Mouse (Mus musculus) midbrain, embryonic 16.5 days (tissue): ENCODE measurements around the gene Emg1. TPM values are rescaled to one million over a fixed set of nuclear protein-coding genes. Genes with fewer than 3 reads are reported as not detected.

ENCODE experiments used
- ATAC-seq: fragments of 200-750 bp; cut with Nextera tagmentation; 2 replicates; pipeline ENCODE4 v1.8.0; 2017; ENCODE audit warnings: moderate TSS enrichment
- H3K27ac ChIP-seq: fragments of 300-500 bp; sonication (generic); 2 replicates; pipeline ENCODE4 v1.5.1; 2014; ENCODE audit warnings: mild to moderate bottlenecking, low read length, mixed read lengths
- H3K27me3 ChIP-seq: fragments of 300-500 bp; sonication (generic); 2 replicates; pipeline ENCODE4 v1.6.1; 2014; ENCODE audit warnings: low read depth, low read length, mixed read lengths; ENCODE audit not compliant: control insufficient read depth, insufficient read depth
- H3K36me3 ChIP-seq: fragments of 300-500 bp; sonication (generic); 2 replicates; pipeline ENCODE4 v1.6.1; 2014; ENCODE audit warnings: mild to moderate bottlenecking, low read length, moderate library complexity, mixed read lengths; ENCODE audit not compliant: control insufficient read depth, insufficient read depth
- H3K4me1 ChIP-seq: fragments of 300-500 bp; sonication (generic); 2 replicates; pipeline ENCODE4 v1.6.1; 2014; ENCODE audit warnings: mild to moderate bottlenecking, low read length, mixed read lengths; ENCODE audit not compliant: control insufficient read depth, insufficient read depth
- H3K4me2 ChIP-seq: fragments of 300-500 bp; sonication (generic); 2 replicates; pipeline ENCODE4 v1.6.1; 2014; ENCODE audit warnings: mild to moderate bottlenecking, low read length, mixed read lengths
- H3K4me3 ChIP-seq: fragments of 300-500 bp; sonication (generic); 2 replicates; pipeline ENCODE4 v1.5.1; 2014; ENCODE audit warnings: low read depth, mild to moderate bottlenecking, low read length, moderate library complexity, mixed read lengths
- H3K9ac ChIP-seq: fragments of 300-500 bp; sonication (generic); 2 replicates; pipeline ENCODE4 v1.6.1; 2014; ENCODE audit warnings: low read depth, low read length, mixed read lengths
- H3K9me3 ChIP-seq: fragments of 300-500 bp; sonication (generic); replicated peaks from 2 replicates; pipeline ENCODE4 v1.6.1; 2014; ENCODE audit warnings: mild to moderate bottlenecking, low read length, mixed read lengths; ENCODE audit not compliant: control insufficient read depth, poor library complexity, severe bottlenecking
- WGBS: fragments of 180-500 bp; shearing (Covaris S2); extraction: QIAGEN DNeasy Blood & Tissue Kit; methylation state at CpG from one replicate; pipeline ENCODE4 v1.1.7; 2014; 5-methylcytosine and 5-hydroxymethylcytosine counted together
- polyA plus RNA-seq: library from polyadenylated mRNA; unstranded; fragments of >200 nt; fragmentation: Nextera tagmentation; extraction: Ambion mirVana; gene quantifications from 2 replicates; pipeline ENCODE4 v1.2.1, GENCODE M21; 2015

Emg1 gene
- polyA plus RNA-seq, 1 experiment from 2014 or later = 95.3 TPM

- no peaks in the 10 kb centered on the region for H3K36me3 ChIP-seq
- no peak for ATAC-seq
- H3K27me3 ChIP-seq = no peaks in the 10 kb centered on the region
- H3K4me2 ChIP-seq = peak overlapping the region; percentile 84
- 88% methylated on average over 7 of the region's 7 CpGs for WGBS
- no peak overlapping the region for H3K4me3 ChIP-seq
- H3K27ac ChIP-seq = no peak overlapping the region
- no peaks in the 10 kb centered on the region for H3K9me3 ChIP-seq
- H3K9ac ChIP-seq = no peak overlapping the region
- H3K4me1 ChIP-seq = peaks cover 10% of the 10 kb centered on the region
These were observed 47.7 kb downstream of the Emg1 start for GRCm38 (mm10) chr6:124664256-124664655.

DNA sequence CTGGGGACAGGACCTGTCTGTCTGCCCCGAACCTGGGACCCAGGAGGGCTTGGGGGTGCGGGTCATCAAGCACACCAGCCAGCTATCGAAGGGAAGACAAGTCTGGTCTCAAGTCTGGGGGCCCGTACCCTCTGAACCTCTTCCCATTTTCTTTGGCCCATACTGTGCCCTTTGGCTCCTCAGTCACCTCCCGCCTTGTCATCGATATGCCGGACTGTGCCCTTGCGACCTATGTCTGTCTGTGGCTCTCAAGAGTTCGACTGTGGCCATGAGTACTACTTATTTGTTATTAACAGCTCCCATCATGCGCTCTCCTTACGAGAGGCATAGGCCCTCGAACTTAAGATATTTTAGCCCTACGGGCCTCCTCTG, 48.6 kb downstream of the Emg1 start:
- Histone ChIP-seq H3K4me1 (peaks cover 10% of the 10 kb centered on the region), H3K27ac (peak overlapping the region; percentile 80), H3K27me3 (no peaks in the 10 kb centered on the region), H3K9ac (peak overlapping the region; percentile 77), H3K36me3 (no peaks in the 10 kb centered on the region), H3K4me2 (peak overlapping the region; percentile 84), H3K4me3 (peak overlapping the region; percentile 72), H3K9me3 (no peaks in the 10 kb centered on the region)
- ATAC-seq = no peak
- 19% methylated on average over 13 of the region's 13 CpGs for WGBS

DNA sequence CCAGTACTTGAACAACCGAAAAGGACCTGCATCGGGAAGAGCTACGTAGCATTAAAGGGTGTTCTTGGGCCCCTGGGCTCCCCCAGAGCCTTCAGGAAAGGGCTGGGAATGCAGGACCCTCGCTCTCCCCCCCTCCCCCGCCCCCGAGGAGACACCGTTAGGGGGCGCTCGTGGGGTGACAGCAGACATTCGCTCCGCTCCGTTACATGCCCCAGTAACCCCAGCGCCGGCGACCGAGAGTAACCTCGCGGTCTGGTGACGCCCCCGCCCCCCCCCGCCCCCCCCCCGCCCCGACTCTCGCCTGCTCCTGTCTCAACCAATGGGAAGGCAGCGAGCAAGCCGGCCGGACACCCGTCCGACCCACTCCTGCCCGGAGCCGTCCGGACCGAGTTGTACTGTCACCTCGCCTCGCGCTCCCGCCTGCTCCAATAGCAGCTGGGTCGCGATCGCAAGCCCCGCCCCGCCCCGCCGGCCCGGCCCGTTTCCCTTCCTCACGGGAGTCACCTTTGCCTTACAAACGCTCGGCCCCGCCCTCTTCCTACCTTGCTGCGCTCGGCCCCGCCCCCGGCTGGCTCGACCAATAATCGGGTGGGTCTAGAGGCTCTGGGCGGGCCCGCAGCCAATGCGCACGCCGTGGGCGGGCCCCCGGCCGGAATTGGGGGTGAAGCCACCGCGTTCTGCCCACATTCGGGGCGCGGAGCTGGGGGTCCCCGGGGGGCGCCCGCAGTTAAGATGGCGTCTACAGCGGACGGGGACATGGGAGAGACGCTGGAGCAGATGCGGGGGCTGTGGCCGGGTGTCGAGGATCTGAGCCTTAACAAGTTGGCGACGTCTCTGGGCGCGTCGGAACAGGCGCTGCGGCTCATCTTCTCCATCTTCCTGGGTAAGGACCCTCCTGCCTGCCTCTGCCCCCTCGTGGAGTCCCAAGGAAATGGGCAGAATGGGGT, 49.2 kb downstream of the Emg1 start, which contains the start of gene Lpcat3:
Lpcat3 (plus strand) TSS at position 551 of the 947 bp plus-strand sequence.
- H3K27ac ChIP-seq = peak within 1 kb of the TSS; percentile 80
- H3K9ac ChIP-seq = peak within 1 kb of the TSS; percentile 77
- no peaks in the 10 kb centered on the region for H3K9me3 ChIP-seq
- 2% methylated on average over 65 of the region's 87 CpGs for WGBS
- no peaks in the 10 kb centered on the region for H3K36me3 ChIP-seq
- peaks cover 10% of the 10 kb centered on the region for H3K4me1 ChIP-seq
- peak; percentile 97 for ATAC-seq
- H3K4me2 ChIP-seq = peak within 1 kb of the TSS; percentile 84
- peak within 1 kb of the TSS; percentile 72 for H3K4me3 ChIP-seq
- no peaks in the 10 kb centered on the region for H3K27me3 ChIP-seq

DNA sequence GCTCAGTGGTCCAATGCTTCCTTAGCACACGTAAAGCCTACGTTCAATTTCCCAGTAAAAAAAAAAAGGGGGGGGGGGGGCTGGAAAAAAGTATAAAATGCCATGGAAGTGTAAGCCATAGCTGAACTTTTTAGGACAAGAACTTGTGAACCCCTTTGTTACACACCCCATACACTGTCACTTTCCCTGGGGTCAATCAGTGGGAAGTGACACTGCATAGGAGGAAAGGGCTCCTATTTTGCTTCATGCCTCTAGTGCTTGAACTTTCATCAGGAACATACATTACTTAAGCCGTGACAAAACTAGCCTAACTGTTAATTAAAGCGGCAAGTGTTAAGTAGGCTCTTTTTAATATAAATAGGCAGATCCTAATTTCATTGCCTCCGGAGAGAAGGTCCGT, 50.0 kb downstream of the Emg1 start:
- peak overlapping the region; percentile 72 for H3K4me3 ChIP-seq
- peak overlapping the region; percentile 84 for H3K4me2 ChIP-seq
- H3K4me1 ChIP-seq = peaks cover 10% of the 10 kb centered on the region
- no peaks in the 10 kb centered on the region for H3K9me3 ChIP-seq
- H3K27me3 ChIP-seq = no peaks in the 10 kb centered on the region
- H3K9ac ChIP-seq = peak overlapping the region; percentile 77; the same call in 1 of the 2 replicates
- no peak; the same call in 1 of the 2 replicates for ATAC-seq
- 28% methylated on average over 6 of the region's 6 CpGs for WGBS
- no peaks in the 10 kb centered on the region for H3K36me3 ChIP-seq
- H3K27ac ChIP-seq = peak overlapping the region; percentile 80

- Histone ChIP-seq H3K4me3 (no peak overlapping the region), H3K9me3 (no peaks in the 10 kb centered on the region), H3K27me3 (no peaks in the 10 kb centered on the region), H3K27ac (no peak overlapping the region), H3K4me1 (peaks cover 10% of the 10 kb centered on the region), H3K4me2 (no peak overlapping the region), H3K36me3 (no peaks in the 10 kb centered on the region), H3K9ac (no peak overlapping the region)
- WGBS = 95% methylated on average over 4 of the region's 4 CpGs
- no peak for ATAC-seq
These were observed 50.7 kb downstream of the Emg1 start for GRCm38 (mm10) chr6:124661156-124661806.

- no peaks in the 10 kb centered on the region for H3K36me3 ChIP-seq
- WGBS = 78% methylated on average over 2 of the region's 2 CpGs
- H3K4me1 ChIP-seq = no peaks in the 10 kb centered on the region; the same call in 1 of the 2 replicates
- no peaks in the 10 kb centered on the region for H3K9me3 ChIP-seq
- H3K4me3 ChIP-seq = no peak overlapping the region
- no peaks in the 10 kb centered on the region for H3K27me3 ChIP-seq
- no peak overlapping the region for H3K27ac ChIP-seq
- no peak overlapping the region for H3K9ac ChIP-seq
- H3K4me2 ChIP-seq = no peak overlapping the region
- ATAC-seq = no peak
These were observed 53.9 kb downstream of the Emg1 start for GRCm38 (mm10) chr6:124658067-124658466.

GRCm38 (mm10) chr6:124655893-124656292, 56.1 kb downstream of the Emg1 start:
- ATAC-seq = no peak
- 75% methylated on average over 6 of the region's 6 CpGs for WGBS
- no peaks in the 10 kb centered on the region for H3K9me3 ChIP-seq

More at GRCm38 (mm10) chr6:124655893-124656292, 56.1 kb downstream of the Emg1 start:
- no peak overlapping the region for H3K4me2 ChIP-seq
- no peak overlapping the region for H3K4me3 ChIP-seq
- H3K27ac ChIP-seq = no peak overlapping the region
- H3K4me1 ChIP-seq = no peaks in the 10 kb centered on the region
- no peaks in the 10 kb centered on the region for H3K36me3 ChIP-seq
- H3K9ac ChIP-seq = no peak overlapping the region
- no peaks in the 10 kb centered on the region for H3K27me3 ChIP-seq
